Mouse (Mus musculus): ENCODE data around the gene Anxa1. TPM values are rescaled to one million over a fixed set of nuclear protein-coding genes. Genes with fewer than 3 reads are reported as not detected.

Gene Anxa1
- polyA plus RNA-seq (2014; fragmentation: Illumina TruSeq; extraction: RNeasy Lipid Tissue Mini Kit (QIAGEN cat#74804); ENCODE audit: low read depth, low replicate concordance) = 44.8 TPM

DNA sequence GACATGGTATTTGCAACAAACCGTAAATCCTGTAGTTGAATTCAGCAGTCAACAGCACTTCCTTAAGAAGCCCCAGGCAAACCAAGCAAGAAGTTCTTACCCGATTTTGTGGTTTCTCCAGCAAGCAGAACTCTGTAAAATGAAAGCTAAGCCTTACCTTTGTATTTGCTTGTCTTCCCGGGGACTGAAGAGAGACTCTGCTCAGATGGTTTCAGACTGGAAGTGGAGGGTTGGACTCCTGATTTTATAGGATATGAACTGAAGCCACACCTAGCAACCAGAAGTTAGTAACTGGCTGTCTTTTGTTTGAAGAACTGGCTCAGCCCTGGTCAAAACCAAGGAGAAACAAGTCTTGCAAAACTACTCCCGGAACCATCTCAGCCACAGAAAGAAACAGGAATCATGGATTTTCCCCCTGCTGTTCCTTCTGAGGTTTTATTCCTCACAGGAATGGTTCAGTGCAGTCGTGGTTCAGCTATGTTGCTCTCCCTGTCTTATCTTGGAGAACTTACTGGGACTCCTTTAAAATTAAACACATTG, at the start of gene Anxa1:
Anxa1 (minus strand) TSS at position 490 of the 540 bp plus-strand sequence.

Other genes starting within 250 kb of the Anxa1 start
- gene Aldh1a1, start 101.8 kb upstream of the Anxa1 start, polyA plus RNA-seq (2014; fragmentation: Illumina TruSeq; extraction: RNeasy Lipid Tissue Mini Kit (QIAGEN cat#74804); ENCODE audit: low read depth, low replicate concordance) = 85.7 TPM

Measured in adrenal gland, adult 10 weeks (tissue).